Mouse (Mus musculus): ENCODE results near the gene Pitpnm2.

GRCm38 (mm10) chr5:124202071-124202470 lies 47.5 kb downstream of the Pitpnm2 start:
- TF ChIP-seq POLR2A (IDR thresholded peaks at IDR 0.05; ENCODE audit: insufficient read depth, low read depth, low read length) (no peak), CTCF (IDR thresholded peaks at IDR 0.05; ENCODE audit: insufficient read depth, low read depth, low read length) (no peak)
